Mouse (Mus musculus): ENCODE results near the gene Zc3h8.

- no peak for TF ChIP-seq CTCF (conservative IDR thresholded peaks at IDR 0.05; ENCODE audit: insufficient read depth, insufficient read length, low read depth, low read length)
- no peak for TF ChIP-seq POLR2A (IDR thresholded peaks at IDR 0.05; ENCODE audit: low read depth, low read length)
Observed at GRCm38 (mm10) chr2:128965505-128966105, 21.7 kb upstream of the Zc3h8 start.

All from kidney, adult 2 months (tissue).